Mouse (Mus musculus) effector memory CD4-positive, alpha-beta T cell, adult 7 months (primary cell): ENCODE measurements around the gene Cnnm1. TPM values are rescaled to one million over a fixed set of nuclear protein-coding genes. Genes with fewer than 3 reads are reported as not detected.

Experiments used
- polyA plus RNA-seq: library from polyadenylated mRNA; unstranded; fragments of 100-300 nt; shearing (Covaris generic); gene quantifications from one replicate; pipeline ENCODE4 v1.2.1, GENCODE M21; 2017

Gene Cnnm1
- not detected for polyA plus RNA-seq

DNA sequence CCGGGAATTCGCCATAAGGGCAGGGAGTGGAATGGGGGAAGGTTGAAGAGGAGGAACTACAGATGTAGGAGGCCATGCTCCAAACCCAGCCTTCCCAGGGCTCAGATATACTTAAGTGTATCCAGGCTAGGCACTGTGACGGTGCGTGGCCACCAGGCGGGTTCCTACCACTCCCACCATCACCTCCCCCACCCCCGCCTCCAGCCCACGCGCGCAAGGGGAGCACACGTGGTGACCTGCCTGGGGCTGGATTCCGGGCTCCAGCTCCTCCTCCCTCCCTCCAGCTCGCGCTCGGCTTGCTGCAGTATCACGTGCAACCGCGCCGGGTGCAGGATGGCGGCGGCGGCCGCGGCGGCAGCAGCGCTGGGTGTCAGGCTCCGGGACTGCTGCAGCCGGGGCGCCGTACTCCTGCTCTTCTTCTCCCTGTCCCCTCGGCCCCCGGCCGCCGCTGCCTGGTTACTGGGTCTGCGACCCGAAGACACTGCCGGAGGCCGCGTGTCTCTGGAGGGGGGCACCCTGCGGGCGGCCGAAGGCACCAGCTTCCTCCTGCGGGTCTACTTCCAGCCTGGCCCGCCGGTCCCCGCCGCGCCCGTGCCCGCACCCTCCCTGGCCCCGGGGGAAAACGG is at the start of gene Cnnm1:
Gene Cnnm1, plus strand, starts transcription at position 325 of the 626 bp plus-strand sequence.

GRCm38 (mm10) chr19:43524187-43525103 is 84.2 kb downstream of the Cnnm1 start, which contains the start of gene Got1:
Got1 (minus strand) TSS chr19:43524605.

Other genes with a start within 250 kb of the Cnnm1 start
- gene Hpse2, start 52.1 kb upstream of the Cnnm1 start, polyA plus RNA-seq: not detected
- 398 TPM for gene Got1, start 84.2 kb downstream of the Cnnm1 start, polyA plus RNA-seq
- gene Nkx2-3, start 171.9 kb downstream of the Cnnm1 start, polyA plus RNA-seq: not detected
- 45.8 TPM for gene Slc25a28, start 234.4 kb downstream of the Cnnm1 start, polyA plus RNA-seq
- gene Entpd7, start 249.2 kb downstream of the Cnnm1 start, polyA plus RNA-seq: 1.3 TPM